Mouse (Mus musculus): ENCODE measurements around the gene Vmn2r121.

Gene Vmn2r121

DNA sequence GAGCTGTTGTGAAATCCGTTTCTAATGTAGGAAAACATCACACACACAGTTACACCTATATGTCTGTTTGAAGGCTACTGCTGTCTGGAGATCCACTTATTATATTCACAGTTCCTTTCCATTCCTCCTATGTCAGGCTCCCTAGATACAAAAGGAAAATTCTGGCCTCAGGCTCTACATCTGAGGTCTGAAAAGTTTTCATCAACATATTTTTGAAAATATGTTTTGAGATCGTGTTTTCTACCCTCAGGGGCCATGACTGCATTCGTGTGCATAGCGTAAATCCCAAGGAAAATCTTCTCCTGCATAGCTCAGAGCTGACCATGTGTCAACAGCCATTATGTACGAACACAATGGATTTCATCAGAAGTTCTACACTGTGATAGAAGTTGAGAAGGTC, at the start of gene Vmn2r121:
TSS of gene Vmn2r121 (minus strand) at position 101 of the 400 bp plus-strand sequence.
- no peak for DNase-seq (ENCODE audit: low spot score in 2 of 2)
